Mouse (Mus musculus) erythroblast, embryonic 14.5 days (primary cell): Measurements from ENCODE around the gene Gdf2. TPM values are rescaled to one million over a fixed set of nuclear protein-coding genes. Genes with fewer than 3 reads are reported as not detected.

Experiments used
- H3K27me3 ChIP-seq: 2 replicates; pipeline ENCODE4 v1.6.1; 2012; ENCODE audit warnings: inconsistent platforms; ENCODE audit not compliant: control insufficient read depth
- H3K36me3 ChIP-seq: 2 replicates; pipeline ENCODE4 v1.6.1; 2012; ENCODE audit warnings: mild to moderate bottlenecking, inconsistent platforms; ENCODE audit not compliant: control insufficient read depth
- H3K4me1 ChIP-seq: 2 replicates; pipeline ENCODE4 v1.6.1; 2012; ENCODE audit warnings: inconsistent platforms; ENCODE audit not compliant: control insufficient read depth
- H3K4me3 ChIP-seq: replicated peaks from 2 replicates; pipeline ENCODE3; 2012; ENCODE audit warnings: moderate library complexity, mild to moderate bottlenecking, inconsistent platforms
- H3K9me3 ChIP-seq: 2 replicates; pipeline ENCODE4 v1.6.1; 2012; ENCODE audit warnings: low read length, inconsistent platforms, mixed read lengths; ENCODE audit not compliant: control insufficient read depth
- GATA1 ChIP-seq: IDR thresholded peaks from 2 replicates; pipeline ENCODE4 v1.6.1; 2012; ENCODE audit warnings: low read length, inconsistent platforms, mixed read lengths
- TAL1 ChIP-seq: IDR thresholded peaks from 3 replicates; pipeline ENCODE4 v1.6.1; 2012; ENCODE audit warnings: low read length, inconsistent platforms, mixed read lengths
- polyA plus RNA-seq: library from polyadenylated mRNA; stranded (reverse); fragments of >175 nt; gene quantifications from 2 replicates; pipeline ENCODE4 v1.2.3, GENCODE M21; 2012

Gdf2 gene
- polyA plus RNA-seq, 1 experiment, result not detected

DNA sequence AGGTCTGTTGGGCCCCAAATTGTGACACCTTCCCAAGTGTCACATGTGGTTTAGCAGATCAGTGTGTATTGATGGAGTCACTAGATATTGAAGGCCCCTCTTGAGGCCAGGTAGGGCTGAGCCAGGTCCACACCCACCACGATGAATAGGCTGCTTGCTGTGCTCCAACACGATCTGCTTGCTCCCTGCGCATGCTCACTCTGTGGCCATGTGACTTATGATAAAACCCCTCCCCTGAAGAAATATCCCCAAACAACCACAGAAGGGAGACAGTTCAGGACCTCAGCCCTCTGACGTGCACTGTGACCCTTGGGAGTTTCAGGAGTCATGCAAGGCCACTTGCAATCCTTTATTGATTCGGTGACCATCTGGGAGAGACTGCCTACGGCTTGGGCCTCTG, 5.3 kb downstream of the Gdf2 start:
- H3K27me3 ChIP-seq, result no peaks in the 10 kb centered on the region
- no peaks in the 10 kb centered on the region for H3K9me3 ChIP-seq
- TF ChIP-seq TAL1 (no peak), GATA1 (no peak)
- H3K36me3 ChIP-seq, result no peaks in the 10 kb centered on the region
- no peaks in the 10 kb centered on the region for H3K4me1 ChIP-seq
- no peak overlapping the region for H3K4me3 ChIP-seq

- H3K4me3 ChIP-seq, result no peak overlapping the region
- H3K4me1 ChIP-seq, result no peaks in the 10 kb centered on the region
- no peaks in the 10 kb centered on the region for H3K36me3 ChIP-seq
- H3K27me3 ChIP-seq, result no peaks in the 10 kb centered on the region
- H3K9me3 ChIP-seq, result peaks cover 15% of the 10 kb centered on the region; the same call in 1 of the 2 replicates
- TF ChIP-seq GATA1, result no peak
- no peak for TF ChIP-seq TAL1
Measured at GRCm38 (mm10) chr14:33952233-33952981, 11.6 kb downstream of the Gdf2 start.

- Histone ChIP-seq H3K36me3 (no peaks in the 10 kb centered on the region), H3K27me3 (no peaks in the 10 kb centered on the region), H3K4me1 (no peaks in the 10 kb centered on the region), H3K9me3 (peaks cover 15% of the 10 kb centered on the region; the same call in 1 of the 2 replicates), H3K4me3 (no peak within 1 kb of the TSS)
- TF ChIP-seq GATA1 (no peak), TAL1 (no peak)
Measured at GRCm38 (mm10) chr14:33953761-33954160, 12.9 kb downstream of the Gdf2 start, which contains the start of gene Rbp3. TSS of gene Rbp3 (plus strand) at chr14:33954003.

- peaks cover 15% of the 10 kb centered on the region; the same call in 1 of the 2 replicates for H3K9me3 ChIP-seq
- H3K36me3 ChIP-seq, result no peaks in the 10 kb centered on the region
- H3K27me3 ChIP-seq, result no peaks in the 10 kb centered on the region
- H3K4me1 ChIP-seq, result no peaks in the 10 kb centered on the region
- TF ChIP-seq GATA1 (no peak), TAL1 (no peak)
- H3K4me3 ChIP-seq, result no peak overlapping the region
Measured at GRCm38 (mm10) chr14:33956055-33956454, 15.2 kb downstream of the Gdf2 start.

DNA sequence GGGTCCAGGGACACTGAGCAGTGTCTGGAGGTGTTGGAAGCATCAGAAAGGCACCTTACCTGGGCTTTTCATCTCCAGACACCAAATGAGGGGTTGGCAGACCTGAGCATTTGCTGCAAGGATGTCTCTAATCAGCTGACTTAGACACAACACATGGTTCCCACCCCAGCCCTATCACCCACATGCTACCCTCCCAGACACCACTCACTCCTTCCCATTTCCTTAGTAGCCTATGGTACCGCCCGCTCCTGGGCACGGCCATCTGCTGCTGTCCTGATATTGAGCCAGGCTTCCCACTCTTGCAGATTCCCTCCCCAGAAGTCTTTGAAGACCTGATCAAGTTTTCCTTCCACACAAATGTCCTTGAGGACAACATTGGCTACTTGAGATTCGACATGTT, 17.3 kb downstream of the Gdf2 start:
- Histone ChIP-seq H3K4me3 (no peak overlapping the region), H3K4me1 (no peaks in the 10 kb centered on the region), H3K27me3 (no peaks in the 10 kb centered on the region), H3K9me3 (peaks cover 15% of the 10 kb centered on the region; the same call in 1 of the 2 replicates), H3K36me3 (no peaks in the 10 kb centered on the region)
- no peak for TF ChIP-seq TAL1
- no peak for TF ChIP-seq GATA1

DNA sequence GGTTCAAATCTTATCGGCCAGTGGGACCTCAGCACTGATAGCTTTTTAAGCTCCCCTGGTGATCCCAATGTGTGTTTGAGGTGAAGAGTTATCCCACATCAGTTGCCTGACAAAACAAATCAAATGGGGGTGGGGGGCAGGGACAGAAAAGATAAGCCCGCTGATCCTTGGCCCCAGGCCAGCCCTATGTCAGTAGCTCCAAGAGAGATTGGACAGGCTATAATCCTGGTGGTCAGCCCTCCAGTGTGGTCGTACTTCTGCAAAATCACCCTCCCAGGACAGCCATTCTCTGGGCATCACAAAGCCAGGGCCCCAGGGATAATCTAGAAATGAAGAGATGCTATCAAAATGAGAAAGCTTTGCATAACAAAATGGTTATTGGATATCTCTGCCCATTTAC, 18.0 kb downstream of the Gdf2 start:
- H3K4me1 ChIP-seq, result no peaks in the 10 kb centered on the region
- TF ChIP-seq GATA1, result no peak
- TF ChIP-seq TAL1, result no peak
- H3K27me3 ChIP-seq, result no peaks in the 10 kb centered on the region
- H3K9me3 ChIP-seq, result peaks cover 15% of the 10 kb centered on the region; the same call in 1 of the 2 replicates
- H3K36me3 ChIP-seq, result no peaks in the 10 kb centered on the region
- H3K4me3 ChIP-seq, result no peak overlapping the region

- H3K9me3 ChIP-seq, result peaks cover 15% of the 10 kb centered on the region; the same call in 1 of the 2 replicates
- H3K4me3 ChIP-seq, result no peak overlapping the region
- no peak for TF ChIP-seq TAL1
- no peak for TF ChIP-seq GATA1
- H3K27me3 ChIP-seq, result no peaks in the 10 kb centered on the region
- H3K4me1 ChIP-seq, result no peaks in the 10 kb centered on the region
- no peaks in the 10 kb centered on the region for H3K36me3 ChIP-seq
Measured at GRCm38 (mm10) chr14:33959341-33959740, 18.5 kb downstream of the Gdf2 start.

GRCm38 (mm10) chr14:33965675-33966074, 24.8 kb downstream of the Gdf2 start:
- Histone ChIP-seq H3K36me3 (no peaks in the 10 kb centered on the region), H3K27me3 (no peaks in the 10 kb centered on the region), H3K9me3 (no peaks in the 10 kb centered on the region), H3K4me3 (no peak overlapping the region), H3K4me1 (no peaks in the 10 kb centered on the region)
- TF ChIP-seq TAL1 (no peak), GATA1 (no peak)

- no peak overlapping the region for H3K4me3 ChIP-seq
- no peaks in the 10 kb centered on the region for H3K4me1 ChIP-seq
- peaks cover under 1% of the 10 kb centered on the region; the same call in 1 of the 2 replicates for H3K27me3 ChIP-seq
- no peaks in the 10 kb centered on the region for H3K9me3 ChIP-seq
- H3K36me3 ChIP-seq, result no peaks in the 10 kb centered on the region
- no peak for TF ChIP-seq GATA1
- TF ChIP-seq TAL1, result no peak
Measured at GRCm38 (mm10) chr14:33972679-33973078, 31.8 kb downstream of the Gdf2 start.
